Mouse (Mus musculus) erythroblast, embryonic 14.5 days (primary cell): ENCODE measurements around the gene Cops3. TPM values are rescaled to one million over a fixed set of nuclear protein-coding genes. Genes with fewer than 3 reads are reported as not detected.

ENCODE experiments used
- H3K27me3 ChIP-seq: 2 replicates; pipeline ENCODE4 v1.6.1; 2012; ENCODE audit warnings: inconsistent platforms; ENCODE audit not compliant: control insufficient read depth
- H3K36me3 ChIP-seq: 2 replicates; pipeline ENCODE4 v1.6.1; 2012; ENCODE audit warnings: mild to moderate bottlenecking, inconsistent platforms; ENCODE audit not compliant: control insufficient read depth
- H3K4me1 ChIP-seq: 2 replicates; pipeline ENCODE4 v1.6.1; 2012; ENCODE audit warnings: inconsistent platforms; ENCODE audit not compliant: control insufficient read depth
- H3K4me3 ChIP-seq: replicated peaks from 2 replicates; pipeline ENCODE3; 2012; ENCODE audit warnings: moderate library complexity, mild to moderate bottlenecking, inconsistent platforms
- H3K9me3 ChIP-seq: 2 replicates; pipeline ENCODE4 v1.6.1; 2012; ENCODE audit warnings: low read length, inconsistent platforms, mixed read lengths; ENCODE audit not compliant: control insufficient read depth
- GATA1 ChIP-seq: IDR thresholded peaks from 2 replicates; pipeline ENCODE4 v1.6.1; 2012; ENCODE audit warnings: low read length, inconsistent platforms, mixed read lengths
- TAL1 ChIP-seq: IDR thresholded peaks from 3 replicates; pipeline ENCODE4 v1.6.1; 2012; ENCODE audit warnings: low read length, inconsistent platforms, mixed read lengths
- polyA plus RNA-seq: library from polyadenylated mRNA; stranded (reverse); fragments of >175 nt; gene quantifications from 2 replicates; pipeline ENCODE4 v1.2.3, GENCODE M21; 2012

The Cops3 gene
- polyA plus RNA-seq, 1 experiment, result 2.9 TPM

- TF ChIP-seq GATA1 (no peak), TAL1 (no peak)
Observed at GRCm38 (mm10) chr11:59814936-59815335, 24.7 kb downstream of the Cops3 start.

GRCm38 (mm10) chr11:59814311-59814710 lies 25.3 kb downstream of the Cops3 start:
- peaks cover 16% of the 10 kb centered on the region for H3K4me1 ChIP-seq
- peaks cover 44% of the 10 kb centered on the region for H3K36me3 ChIP-seq
- H3K4me3 ChIP-seq, result no peak overlapping the region
- H3K27me3 ChIP-seq, result no peaks in the 10 kb centered on the region
- TF ChIP-seq TAL1 (no peak), GATA1 (no peak)
- no peaks in the 10 kb centered on the region for H3K9me3 ChIP-seq

More at GRCm38 (mm10) chr11:59814936-59815335, 24.7 kb downstream of the Cops3 start:
- Histone ChIP-seq H3K4me3 (no peak overlapping the region), H3K9me3 (no peaks in the 10 kb centered on the region), H3K36me3 (peaks cover 50% of the 10 kb centered on the region), H3K27me3 (no peaks in the 10 kb centered on the region), H3K4me1 (peaks cover 12% of the 10 kb centered on the region)

DNA sequence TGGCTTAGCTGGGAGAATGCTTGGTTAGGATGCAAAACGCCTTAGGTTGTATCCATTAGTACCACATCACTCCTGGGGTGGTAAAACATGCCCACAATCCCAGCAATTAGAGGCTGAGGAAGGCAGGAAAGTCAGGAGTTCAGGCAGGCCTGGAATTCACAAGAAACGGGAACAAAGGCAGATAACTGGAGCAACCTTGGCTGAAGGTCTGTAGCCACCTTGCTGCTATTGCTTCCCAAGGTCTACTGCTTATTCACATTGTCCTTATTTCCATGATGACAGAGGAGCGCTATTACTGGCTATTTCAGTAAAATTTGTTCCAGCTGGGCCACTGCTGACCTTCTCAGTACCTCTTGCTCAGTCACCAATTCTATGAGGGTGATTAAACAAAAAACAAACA lies 26.4 kb downstream of the Cops3 start:
- Histone ChIP-seq H3K27me3 (no peaks in the 10 kb centered on the region), H3K4me1 (peaks cover 26% of the 10 kb centered on the region), H3K4me3 (no peak overlapping the region), H3K36me3 (peaks cover 33% of the 10 kb centered on the region), H3K9me3 (no peaks in the 10 kb centered on the region)
- TF ChIP-seq GATA1 (no peak), TAL1 (no peak)

DNA sequence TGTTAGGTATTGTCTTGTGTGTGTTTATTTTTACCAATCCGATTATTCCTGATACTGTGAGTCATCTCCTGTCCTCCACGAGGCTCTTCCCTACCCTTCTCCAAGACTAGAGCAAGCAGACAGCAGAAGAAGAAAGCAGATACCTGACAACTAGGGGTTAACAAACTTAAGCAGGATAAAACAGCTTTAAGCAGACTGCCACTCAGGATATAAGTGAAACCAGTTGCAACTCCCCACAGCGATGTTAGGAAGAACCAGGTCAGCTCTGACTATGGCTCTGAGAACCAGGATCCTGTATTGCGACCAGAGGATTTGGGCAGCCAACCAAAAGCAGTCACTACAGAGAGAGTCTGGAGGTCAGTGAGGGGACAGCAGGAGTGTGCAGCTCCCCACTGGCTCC lies 28.4 kb downstream of the Cops3 start:
- peaks cover 28% of the 10 kb centered on the region for H3K36me3 ChIP-seq
- peak overlapping the region; percentile 82 for H3K4me3 ChIP-seq
- no peak for TF ChIP-seq TAL1
- no peak for TF ChIP-seq GATA1
- H3K9me3 ChIP-seq, result no peaks in the 10 kb centered on the region
- H3K27me3 ChIP-seq, result no peaks in the 10 kb centered on the region
- peaks cover 26% of the 10 kb centered on the region for H3K4me1 ChIP-seq

GRCm38 (mm10) chr11:59810480-59811158 lies 29.0 kb downstream of the Cops3 start:
- Histone ChIP-seq H3K4me1 (peaks cover 27% of the 10 kb centered on the region), H3K36me3 (peaks cover 28% of the 10 kb centered on the region), H3K9me3 (no peaks in the 10 kb centered on the region), H3K27me3 (no peaks in the 10 kb centered on the region), H3K4me3 (peak overlapping the region; percentile 82)
- no peak for TF ChIP-seq GATA1
- TF ChIP-seq TAL1, result no peak

DNA sequence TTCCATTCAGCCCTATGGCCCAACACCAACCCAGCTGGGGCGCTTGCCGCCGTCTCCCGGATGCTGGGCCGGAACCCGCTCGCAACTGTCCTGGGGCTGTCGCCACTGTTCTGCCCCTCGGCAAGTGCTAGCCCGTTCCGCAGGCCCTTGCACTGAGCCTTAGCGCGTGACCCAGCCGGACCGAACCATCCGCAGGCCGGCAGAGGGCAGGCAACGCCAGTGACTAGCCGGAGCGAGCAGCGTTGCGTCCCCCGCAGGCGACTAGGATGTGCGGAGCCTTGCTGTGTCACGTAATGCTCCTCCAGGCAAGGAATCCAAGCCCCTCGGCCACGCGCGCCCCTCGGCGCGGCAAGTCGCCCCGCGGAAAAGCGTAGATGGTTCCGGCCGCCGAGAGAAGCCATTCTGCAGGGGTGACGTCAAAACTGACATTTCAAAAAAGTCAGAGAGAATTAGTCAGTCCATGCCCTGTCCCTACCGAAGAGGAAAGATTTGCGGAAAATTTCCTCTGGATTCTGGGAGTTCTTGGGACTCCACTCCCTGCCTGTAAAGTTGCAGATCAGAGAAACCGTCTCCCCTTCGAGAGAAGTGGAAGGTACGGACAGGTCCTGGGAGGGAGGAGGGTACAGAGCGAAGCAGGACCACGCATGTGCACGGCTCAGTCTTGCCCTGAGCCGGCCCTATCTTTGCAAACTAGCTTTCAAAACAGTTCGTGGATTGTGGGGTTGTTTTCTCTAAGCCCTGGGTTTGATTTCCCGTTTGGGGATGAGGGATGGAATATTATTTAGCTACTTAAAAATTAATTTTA lies 29.8 kb downstream of the Cops3 start, which contains the start of gene Flcn:
Flcn (minus strand) TSS at position 347 of the 805 bp plus-strand sequence.
- peaks cover 28% of the 10 kb centered on the region for H3K4me1 ChIP-seq
- peak within 1 kb of the TSS; percentile 82 for H3K4me3 ChIP-seq
- peaks cover 32% of the 10 kb centered on the region for H3K36me3 ChIP-seq

GRCm38 (mm10) chr11:59809071-59809669 lies 30.5 kb downstream of the Cops3 start:
- Histone ChIP-seq H3K27me3 (no peaks in the 10 kb centered on the region), H3K4me1 (peaks cover 28% of the 10 kb centered on the region), H3K36me3 (peaks cover 34% of the 10 kb centered on the region), H3K4me3 (peak overlapping the region; percentile 82), H3K9me3 (no peaks in the 10 kb centered on the region)
- no peak for TF ChIP-seq TAL1
- TF ChIP-seq GATA1, result no peak

More for the DNA sequence above, 29.8 kb downstream of the Cops3 start, which contains the start of gene Flcn:
- no peaks in the 10 kb centered on the region for H3K27me3 ChIP-seq
- no peak for TF ChIP-seq GATA1
- TF ChIP-seq TAL1, result no peak
- H3K9me3 ChIP-seq, result no peaks in the 10 kb centered on the region

GRCm38 (mm10) chr11:59808170-59808960 lies 31.3 kb downstream of the Cops3 start:
- H3K36me3 ChIP-seq, result peaks cover 42% of the 10 kb centered on the region

More at GRCm38 (mm10) chr11:59808170-59808960, 31.3 kb downstream of the Cops3 start:
- H3K4me1 ChIP-seq, result peaks cover 28% of the 10 kb centered on the region
- peak overlapping the region; percentile 82 for H3K4me3 ChIP-seq
- H3K27me3 ChIP-seq, result no peaks in the 10 kb centered on the region
- TF ChIP-seq TAL1 (no peak), GATA1 (no peak)
- no peaks in the 10 kb centered on the region for H3K9me3 ChIP-seq
